Mouse (Mus musculus) right cerebral cortex, postnatal 25 days (tissue): ENCODE results near the gene Gm20894.
"Not testable (repeated sequence)": the region's sequence is repeated elsewhere in the genome, so short reads cannot be mapped to it uniquely, and the experiment has no call there.

Source experiments
- DNase-seq: peaks from one replicate; pipeline ENCODE4 v3.0.0; 2022

Gene Gm20894

DNA sequence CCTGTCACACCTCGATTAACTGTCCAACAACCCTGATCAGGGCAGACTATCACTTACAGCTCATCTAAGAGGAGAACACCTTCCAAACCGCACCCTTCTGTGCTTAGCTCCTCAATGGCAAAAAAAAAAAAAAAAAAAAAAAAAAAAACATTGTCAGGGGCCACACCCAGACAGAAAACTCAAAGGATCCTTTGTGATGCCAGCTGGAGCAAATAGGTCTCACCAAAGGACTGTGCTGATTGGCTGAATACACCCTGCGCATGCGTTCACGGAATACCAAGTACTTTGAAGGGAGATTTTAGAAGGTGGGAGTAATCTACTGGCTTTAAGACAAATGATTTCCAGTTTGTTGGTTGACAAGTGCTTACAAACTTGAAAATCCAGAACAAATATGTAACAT lies at the start of gene Gm20894:
Gene Gm20894 (minus strand): TSS at position 101 of the 400 bp plus-strand sequence.
- not testable (repeated sequence) for DNase-seq
